Mouse (Mus musculus): Measurements from ENCODE around the gene Isy1. TPM values are rescaled to one million over a fixed set of nuclear protein-coding genes. Genes with fewer than 3 reads are reported as not detected.

The Isy1 gene
- 21.5 and 29.1 TPM in 2 replicates for polyA plus RNA-seq (2015; fragmentation: Nextera tagmentation; extraction: Ambion mirVana)

GRCm38 (mm10) chr6:87838551-87839197, at the start of gene Isy1:
Gene Isy1 (minus strand): TSS chr6:87838798.
- peak within 1 kb of the TSS; percentile 81 for H3K4me3 ChIP-seq (ENCODE audit: low read length)
- peaks cover 26% of the 10 kb centered on the region for H3K36me3 ChIP-seq (ENCODE audit: control insufficient read depth, insufficient read depth)
- peak within 1 kb of the TSS; percentile 78 for H3K4me2 ChIP-seq (ENCODE audit: low read depth, low read length)
- no peaks in the 10 kb centered on the region for H3K27me3 ChIP-seq (ENCODE audit: control insufficient read depth, insufficient read depth, low read length)
- peak; percentile 97 for ATAC-seq (replicated peaks; ENCODE audit: extremely low read depth, insufficient read depth, low FRiP score)
- no peaks in the 10 kb centered on the region for H3K9me3 ChIP-seq (replicated peaks; ENCODE audit: control insufficient read depth, low read length)
- peaks cover 8% of the 10 kb centered on the region for H3K4me1 ChIP-seq (ENCODE audit: control insufficient read depth, insufficient read depth, low read length)
- peak within 1 kb of the TSS; percentile 91 for H3K27ac ChIP-seq (ENCODE audit: low read length)
- peak within 1 kb of the TSS; percentile 83 for H3K9ac ChIP-seq (ENCODE audit: low read length)
- under 1% methylated on average over 46 of the region's 46 CpGs for WGBS

DNA sequence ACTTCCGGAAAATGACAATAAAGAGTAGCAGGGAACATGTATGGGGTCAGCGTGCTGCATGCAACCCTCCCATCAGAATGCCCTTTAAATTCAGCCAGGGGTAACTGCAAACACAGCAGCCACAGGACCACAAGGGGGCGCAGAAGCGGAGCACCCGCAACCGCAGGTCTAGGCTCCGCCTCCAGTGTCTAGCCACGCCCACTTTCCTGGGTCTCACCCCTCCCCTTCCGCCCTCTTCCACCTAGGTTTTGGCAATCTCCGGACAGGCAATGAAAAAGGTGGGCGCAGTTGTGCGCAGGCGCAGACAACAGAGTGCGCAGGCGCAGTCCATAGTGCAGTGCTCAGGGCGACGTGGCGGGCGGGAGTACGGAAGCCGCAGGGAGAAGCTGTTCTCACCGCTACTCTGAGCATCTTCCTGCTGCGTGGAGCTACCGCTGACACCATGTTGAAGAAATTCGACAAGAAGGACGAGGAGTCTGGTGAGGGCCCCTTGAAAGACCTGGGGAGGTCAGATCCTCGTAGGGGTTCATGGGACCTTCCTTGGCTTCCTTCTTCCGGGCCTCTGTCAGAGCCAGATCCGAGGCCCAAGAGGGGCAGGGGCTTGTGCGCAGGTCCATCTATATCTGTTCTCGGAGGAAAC, 49.1 kb upstream of the Isy1 start, which contains the start of gene Copg1:
Copg1 (plus strand) TSS at position 221 of the 640 bp plus-strand sequence.
- H3K9me3 ChIP-seq (replicated peaks; ENCODE audit: control insufficient read depth, low read length), result no peaks in the 10 kb centered on the region
- ATAC-seq (replicated peaks; ENCODE audit: extremely low read depth, insufficient read depth, low FRiP score), result peak; percentile 98
- peak within 1 kb of the TSS; percentile 77 for H3K9ac ChIP-seq (ENCODE audit: low read length)
- H3K27me3 ChIP-seq (ENCODE audit: control insufficient read depth, insufficient read depth, low read length), result no peaks in the 10 kb centered on the region
- H3K27ac ChIP-seq (ENCODE audit: low read length), result peak within 1 kb of the TSS; percentile 62
- peaks cover 9% of the 10 kb centered on the region for H3K4me1 ChIP-seq (ENCODE audit: control insufficient read depth, insufficient read depth, low read length)
- H3K4me2 ChIP-seq (ENCODE audit: low read depth, low read length), result peak within 1 kb of the TSS; percentile 62
- WGBS, result under 1% methylated on average over 31 of the region's 31 CpGs
- peaks cover 23% of the 10 kb centered on the region for H3K36me3 ChIP-seq (ENCODE audit: control insufficient read depth, insufficient read depth)
- peak within 1 kb of the TSS; percentile 59 for H3K4me3 ChIP-seq (ENCODE audit: low read length)

- Histone ChIP-seq H3K9ac (ENCODE audit: low read length) (no peak overlapping the region), H3K4me2 (ENCODE audit: low read depth, low read length) (no peak overlapping the region), H3K36me3 (ENCODE audit: control insufficient read depth, insufficient read depth) (peaks cover 13% of the 10 kb centered on the region), H3K4me3 (ENCODE audit: low read length) (no peak overlapping the region), H3K27ac (ENCODE audit: low read length) (no peak overlapping the region), H3K27me3 (ENCODE audit: control insufficient read depth, insufficient read depth, low read length) (no peaks in the 10 kb centered on the region), H3K4me1 (ENCODE audit: control insufficient read depth, insufficient read depth, low read length) (peaks cover 9% of the 10 kb centered on the region), H3K9me3 (replicated peaks; ENCODE audit: control insufficient read depth, low read length) (no peaks in the 10 kb centered on the region)
- ATAC-seq (replicated peaks; ENCODE audit: extremely low read depth, insufficient read depth, low FRiP score), result no peak
- 76% methylated on average over 1 of the region's 1 CpGs for WGBS
Measured at GRCm38 (mm10) chr6:87886721-87887120, 48.1 kb upstream of the Isy1 start.

- H3K27ac ChIP-seq (ENCODE audit: low read length), result no peak overlapping the region
- H3K4me2 ChIP-seq (ENCODE audit: low read depth, low read length), result no peak overlapping the region
- H3K4me1 ChIP-seq (ENCODE audit: control insufficient read depth, insufficient read depth, low read length), result no peaks in the 10 kb centered on the region
- no peaks in the 10 kb centered on the region for H3K36me3 ChIP-seq (ENCODE audit: control insufficient read depth, insufficient read depth)
- no peaks in the 10 kb centered on the region for H3K9me3 ChIP-seq (replicated peaks; ENCODE audit: control insufficient read depth, low read length)
- H3K4me3 ChIP-seq (ENCODE audit: low read length), result no peak overlapping the region
- H3K27me3 ChIP-seq (ENCODE audit: control insufficient read depth, insufficient read depth, low read length), result no peaks in the 10 kb centered on the region
- no peak overlapping the region for H3K9ac ChIP-seq (ENCODE audit: low read length)
- no peak for ATAC-seq (replicated peaks; ENCODE audit: extremely low read depth, insufficient read depth, low FRiP score)
- 51% methylated on average over 4 of the region's 4 CpGs for WGBS
Measured at GRCm38 (mm10) chr6:87882816-87883215, 44.2 kb upstream of the Isy1 start.

DNA sequence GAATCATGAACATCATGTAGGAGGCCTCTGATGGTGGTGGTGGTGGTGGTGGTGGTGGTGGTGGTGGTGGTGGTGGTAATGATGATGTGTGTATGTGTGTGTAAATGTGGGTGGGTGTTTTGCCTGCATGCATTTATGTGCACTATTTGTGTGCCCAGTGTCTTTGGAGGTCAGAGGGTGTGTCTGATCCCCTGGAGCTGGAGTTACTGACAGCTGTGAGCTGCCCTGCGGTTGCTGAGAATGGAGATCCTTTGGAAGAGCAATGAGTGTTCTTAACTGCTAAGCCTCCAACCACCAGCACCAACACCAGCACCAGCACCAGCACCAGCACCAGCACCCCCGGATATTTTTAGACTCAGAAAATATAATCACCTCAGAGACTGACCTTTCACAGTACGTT, 43.6 kb upstream of the Isy1 start:
- no peak overlapping the region for H3K9ac ChIP-seq (ENCODE audit: low read length)
- 63% methylated on average over 3 of the region's 3 CpGs for WGBS
- no peak overlapping the region for H3K27ac ChIP-seq (ENCODE audit: low read length)
- no peaks in the 10 kb centered on the region for H3K9me3 ChIP-seq (replicated peaks; ENCODE audit: control insufficient read depth, low read length)
- no peak overlapping the region for H3K4me2 ChIP-seq (ENCODE audit: low read depth, low read length)
- ATAC-seq (replicated peaks; ENCODE audit: extremely low read depth, insufficient read depth, low FRiP score), result no peak
- H3K36me3 ChIP-seq (ENCODE audit: control insufficient read depth, insufficient read depth), result no peaks in the 10 kb centered on the region
- no peaks in the 10 kb centered on the region for H3K4me1 ChIP-seq (ENCODE audit: control insufficient read depth, insufficient read depth, low read length)
- H3K4me3 ChIP-seq (ENCODE audit: low read length), result no peak overlapping the region
- H3K27me3 ChIP-seq (ENCODE audit: control insufficient read depth, insufficient read depth, low read length), result no peaks in the 10 kb centered on the region

DNA sequence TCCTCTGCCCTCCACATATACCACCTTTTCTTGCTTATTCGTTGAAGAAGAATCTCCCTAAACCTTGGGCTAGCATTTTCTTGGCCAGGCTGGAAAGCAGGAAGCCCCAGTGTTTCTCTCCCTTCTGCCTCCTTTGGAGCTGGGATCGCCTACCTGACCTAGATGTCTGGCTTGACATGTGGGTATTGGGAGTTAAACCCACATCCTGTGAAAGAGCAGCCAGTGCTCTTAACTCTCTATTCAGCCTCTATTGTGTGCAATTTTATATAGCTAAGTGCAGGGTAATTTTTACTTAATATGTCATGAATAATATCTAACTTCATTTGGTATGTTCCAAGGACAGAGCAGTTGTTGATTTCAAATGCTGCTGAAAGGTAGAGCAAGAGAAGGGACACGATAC, 41.0 kb upstream of the Isy1 start:
- ATAC-seq (replicated peaks; ENCODE audit: extremely low read depth, insufficient read depth, low FRiP score), result no peak
- Histone ChIP-seq H3K4me3 (ENCODE audit: low read length) (no peak overlapping the region), H3K27ac (ENCODE audit: low read length) (no peak overlapping the region), H3K27me3 (ENCODE audit: control insufficient read depth, insufficient read depth, low read length) (no peaks in the 10 kb centered on the region), H3K4me2 (ENCODE audit: low read depth, low read length) (no peak overlapping the region), H3K4me1 (ENCODE audit: control insufficient read depth, insufficient read depth, low read length) (no peaks in the 10 kb centered on the region), H3K9ac (ENCODE audit: low read length) (no peak overlapping the region), H3K9me3 (replicated peaks; ENCODE audit: control insufficient read depth, low read length) (no peaks in the 10 kb centered on the region), H3K36me3 (ENCODE audit: control insufficient read depth, insufficient read depth) (no peaks in the 10 kb centered on the region)
- WGBS, result 63% methylated on average over 3 of the region's 3 CpGs

DNA sequence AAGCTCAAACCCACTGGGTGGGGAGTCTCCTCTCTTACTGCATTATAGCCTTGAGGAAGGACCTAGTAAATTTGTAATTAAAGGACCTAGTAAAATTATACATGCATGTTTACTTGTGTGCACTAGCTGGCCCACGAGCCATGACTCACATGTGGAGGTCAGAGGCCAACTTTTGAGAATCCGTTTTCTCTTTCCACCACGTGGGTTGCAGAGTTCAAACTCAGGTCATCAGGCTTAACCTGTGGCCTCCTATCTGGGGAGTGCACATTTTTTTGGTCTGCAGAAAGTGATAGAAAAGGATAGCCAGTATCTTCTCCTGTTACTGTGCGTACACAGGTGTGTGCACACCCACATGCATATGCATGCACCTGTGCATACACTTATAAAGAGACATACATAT, 40.4 kb upstream of the Isy1 start:
- Histone ChIP-seq H3K4me3 (ENCODE audit: low read length) (no peak overlapping the region), H3K9ac (ENCODE audit: low read length) (no peak overlapping the region), H3K27ac (ENCODE audit: low read length) (no peak overlapping the region), H3K9me3 (replicated peaks; ENCODE audit: control insufficient read depth, low read length) (no peaks in the 10 kb centered on the region), H3K27me3 (ENCODE audit: control insufficient read depth, insufficient read depth, low read length) (no peaks in the 10 kb centered on the region), H3K4me1 (ENCODE audit: control insufficient read depth, insufficient read depth, low read length) (no peaks in the 10 kb centered on the region), H3K36me3 (ENCODE audit: control insufficient read depth, insufficient read depth) (no peaks in the 10 kb centered on the region), H3K4me2 (ENCODE audit: low read depth, low read length) (no peak overlapping the region)
- WGBS, result 39% methylated on average over 4 of the region's 4 CpGs
- ATAC-seq (replicated peaks; ENCODE audit: extremely low read depth, insufficient read depth, low FRiP score), result no peak

DNA sequence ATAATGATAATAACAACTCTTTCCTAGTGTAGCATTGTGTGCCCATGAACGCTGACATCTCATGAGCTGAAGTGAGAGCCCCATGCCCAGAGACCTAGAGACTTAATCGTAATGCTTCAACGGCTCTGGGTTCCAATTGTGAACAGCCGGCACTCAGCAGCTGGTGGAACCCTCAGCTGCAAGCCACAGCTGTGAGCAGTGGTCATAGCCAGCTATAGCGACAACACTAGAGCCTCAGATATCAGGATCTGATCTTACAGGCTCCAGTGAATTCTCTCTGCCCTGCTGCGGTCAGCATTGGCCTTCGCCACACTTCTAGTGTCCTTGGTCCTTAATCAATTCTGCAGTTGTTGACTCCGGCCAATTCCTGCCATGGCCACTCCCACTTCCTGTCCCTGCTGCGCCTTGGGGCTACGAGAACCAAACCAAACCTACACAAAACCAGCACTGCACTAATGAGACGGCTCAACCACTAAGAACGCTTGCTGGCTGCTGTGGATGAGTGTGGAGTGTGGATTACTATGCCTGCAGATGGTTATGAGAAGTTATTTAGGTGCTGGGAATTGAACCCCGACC, 37.6 kb upstream of the Isy1 start:
- Histone ChIP-seq H3K27me3 (ENCODE audit: control insufficient read depth, insufficient read depth, low read length) (no peaks in the 10 kb centered on the region), H3K9me3 (replicated peaks; ENCODE audit: control insufficient read depth, low read length) (no peaks in the 10 kb centered on the region), H3K4me3 (ENCODE audit: low read length) (no peak overlapping the region), H3K4me1 (ENCODE audit: control insufficient read depth, insufficient read depth, low read length) (no peaks in the 10 kb centered on the region), H3K4me2 (ENCODE audit: low read depth, low read length) (no peak overlapping the region), H3K9ac (ENCODE audit: low read length) (no peak overlapping the region), H3K36me3 (ENCODE audit: control insufficient read depth, insufficient read depth) (no peaks in the 10 kb centered on the region), H3K27ac (ENCODE audit: low read length) (no peak overlapping the region)
- ATAC-seq (replicated peaks; ENCODE audit: extremely low read depth, insufficient read depth, low FRiP score), result no peak
- 64% methylated on average over 13 of the region's 13 CpGs for WGBS

DNA sequence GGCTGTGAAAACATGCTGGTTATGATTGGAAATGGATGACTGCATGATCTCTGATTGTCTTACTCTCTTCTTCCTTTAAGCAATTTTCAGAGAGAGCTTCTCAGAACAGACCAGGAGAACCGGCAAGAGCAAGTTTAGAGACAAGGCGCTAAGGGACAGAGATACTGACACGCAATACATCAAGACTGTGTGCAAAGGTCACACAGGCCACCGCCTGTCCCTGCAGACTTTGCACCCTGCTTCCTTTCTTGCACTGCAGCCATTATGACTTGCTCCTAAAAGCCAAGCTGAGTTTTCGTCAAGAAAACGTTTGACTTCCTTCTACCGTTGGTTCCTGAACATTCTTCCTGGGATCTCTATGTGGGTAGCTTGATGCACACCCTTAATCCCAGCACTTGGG, 37.0 kb upstream of the Isy1 start:
- Histone ChIP-seq H3K36me3 (ENCODE audit: control insufficient read depth, insufficient read depth) (no peaks in the 10 kb centered on the region), H3K9me3 (replicated peaks; ENCODE audit: control insufficient read depth, low read length) (no peaks in the 10 kb centered on the region), H3K4me1 (ENCODE audit: control insufficient read depth, insufficient read depth, low read length) (no peaks in the 10 kb centered on the region), H3K27ac (ENCODE audit: low read length) (no peak overlapping the region), H3K27me3 (ENCODE audit: control insufficient read depth, insufficient read depth, low read length) (no peaks in the 10 kb centered on the region), H3K9ac (ENCODE audit: low read length) (no peak overlapping the region), H3K4me3 (ENCODE audit: low read length) (no peak overlapping the region), H3K4me2 (ENCODE audit: low read depth, low read length) (no peak overlapping the region)
- no peak for ATAC-seq (replicated peaks; ENCODE audit: extremely low read depth, insufficient read depth, low FRiP score)
- WGBS, result 78% methylated on average over 7 of the region's 7 CpGs

Data from heart, embryonic 16.5 days (tissue).